Mouse (Mus musculus): ENCODE data around the gene Col4a6. TPM values are rescaled to one million over a fixed set of nuclear protein-coding genes. Genes with fewer than 3 reads are reported as not detected.

Gene Col4a6
- polyA plus RNA-seq, 1 experiment from 2014 or later: 4.7 TPM

DNA sequence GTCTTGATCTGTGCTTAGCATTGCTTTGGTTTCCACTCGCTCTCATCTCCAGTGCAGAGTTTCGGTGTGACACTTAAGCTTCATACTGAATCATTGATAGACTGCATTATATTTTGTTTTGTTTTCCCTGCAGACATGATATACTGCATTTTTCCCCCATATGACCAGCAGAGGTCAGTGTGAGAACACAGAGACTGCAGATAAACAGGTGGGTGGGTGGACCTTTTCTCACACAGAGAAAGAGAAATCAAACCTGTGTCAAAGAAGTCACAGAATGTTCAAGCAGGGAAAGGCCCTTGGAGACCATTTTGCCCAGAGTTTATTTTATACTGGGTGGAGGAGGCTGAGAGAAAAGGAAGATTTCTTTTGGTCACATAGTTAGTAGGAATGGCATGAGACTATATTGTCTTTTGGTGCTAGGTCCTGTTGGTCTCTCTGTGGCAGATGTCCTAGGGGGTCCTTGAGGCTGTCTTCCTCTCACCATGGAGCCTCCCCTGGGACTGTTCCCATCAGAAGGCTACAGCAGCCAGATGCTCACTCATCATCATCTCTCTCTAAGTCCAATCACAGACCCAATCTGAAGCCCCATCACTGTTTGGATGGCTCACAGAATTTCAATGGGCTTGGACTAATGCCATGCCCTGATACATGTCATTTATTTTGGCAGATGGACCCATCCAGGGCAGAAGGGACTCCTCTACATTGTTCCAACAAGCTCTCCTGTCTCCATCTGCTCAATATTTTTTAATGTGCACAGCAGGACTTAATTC, 237.1 kb downstream of the Col4a6 start:
- no peak overlapping the region for H3K4me2 ChIP-seq
- 45% methylated on average over 2 of the region's 2 CpGs for WGBS

DNA sequence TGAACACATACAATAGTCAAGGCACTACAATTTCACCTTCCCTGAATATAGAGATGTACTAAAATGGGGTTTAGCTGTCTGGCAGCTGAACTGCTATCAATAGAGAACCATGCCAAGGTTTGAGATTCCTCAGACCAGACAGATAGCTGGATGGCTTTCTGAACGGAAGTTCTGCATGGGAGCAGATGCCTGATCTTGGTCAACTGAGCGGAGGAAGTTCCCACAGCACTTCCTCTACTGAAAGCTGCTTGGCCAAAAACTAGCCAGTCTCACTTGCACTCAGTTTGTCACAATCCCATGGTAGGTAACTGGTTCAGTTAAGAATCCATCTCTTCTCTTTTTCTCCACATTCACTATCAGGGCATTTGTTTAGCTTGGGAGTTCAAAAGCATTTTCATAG, 245.7 kb downstream of the Col4a6 start:
- no peaks in the 10 kb centered on the region for H3K27me3 ChIP-seq
- H3K4me3 ChIP-seq: no peak overlapping the region
- WGBS: 68% methylated on average over 2 of the region's 2 CpGs

More for the DNA sequence above, 237.1 kb downstream of the Col4a6 start:
- no peak for ATAC-seq (replicated peaks; ENCODE audit: insufficient number of reproducible peaks, insufficient read depth, low FRiP score, low read depth)
- no peak overlapping the region for H3K27ac ChIP-seq
- no peak overlapping the region for H3K4me3 ChIP-seq
- H3K36me3 ChIP-seq: no peaks in the 10 kb centered on the region
- H3K4me1 ChIP-seq (replicated peaks): no peaks in the 10 kb centered on the region
- H3K27me3 ChIP-seq: no peaks in the 10 kb centered on the region
- no peak overlapping the region for H3K9ac ChIP-seq
- no peaks in the 10 kb centered on the region for H3K9me3 ChIP-seq (replicated peaks)

GRCm38 (mm10) chrX:141212802-141213201, 261.1 kb downstream of the Col4a6 start:
- 42% methylated on average over 5 of the region's 5 CpGs for WGBS
- Histone ChIP-seq H3K4me1 (replicated peaks) (no peaks in the 10 kb centered on the region), H3K4me2 (no peak overlapping the region), H3K9me3 (replicated peaks) (no peaks in the 10 kb centered on the region), H3K9ac (no peak overlapping the region), H3K36me3 (no peaks in the 10 kb centered on the region), H3K27ac (no peak overlapping the region), H3K4me3 (no peak overlapping the region), H3K27me3 (no peaks in the 10 kb centered on the region)
- no peak for ATAC-seq (replicated peaks; ENCODE audit: insufficient number of reproducible peaks, insufficient read depth, low FRiP score, low read depth)

More for the DNA sequence above, 245.7 kb downstream of the Col4a6 start:
- ATAC-seq (replicated peaks; ENCODE audit: insufficient number of reproducible peaks, insufficient read depth, low FRiP score, low read depth): no peak
- Histone ChIP-seq H3K9ac (no peak overlapping the region), H3K4me1 (replicated peaks) (no peaks in the 10 kb centered on the region), H3K9me3 (replicated peaks) (no peaks in the 10 kb centered on the region), H3K4me2 (no peak overlapping the region), H3K27ac (no peak overlapping the region), H3K36me3 (no peaks in the 10 kb centered on the region)

DNA sequence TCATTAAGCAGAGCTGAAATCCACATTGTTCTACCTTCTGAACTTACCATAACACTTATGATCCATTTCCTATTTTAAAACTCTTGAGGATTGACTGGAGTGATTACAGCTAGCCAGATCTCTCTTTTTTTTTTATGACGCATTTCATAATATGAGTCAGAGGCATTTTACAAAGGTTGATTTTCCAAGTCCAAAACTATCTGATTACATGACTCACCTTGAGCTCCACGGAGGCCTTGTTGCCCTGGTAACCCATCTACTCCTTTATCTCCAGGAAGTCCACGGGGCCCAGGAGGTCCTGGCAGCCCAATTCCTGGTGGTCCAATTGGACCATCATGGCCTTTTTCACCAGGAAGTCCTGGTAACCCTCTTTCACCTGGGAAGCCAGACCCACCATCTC, 274.9 kb downstream of the Col4a6 start:
- 68% methylated on average over 3 of the region's 3 CpGs for WGBS
- no peak overlapping the region for H3K4me3 ChIP-seq
- H3K27me3 ChIP-seq: no peaks in the 10 kb centered on the region
- no peak overlapping the region for H3K27ac ChIP-seq
- H3K9ac ChIP-seq: no peak overlapping the region
- H3K36me3 ChIP-seq: no peaks in the 10 kb centered on the region
- no peaks in the 10 kb centered on the region for H3K9me3 ChIP-seq (replicated peaks)
- H3K4me2 ChIP-seq: no peak overlapping the region
- H3K4me1 ChIP-seq (replicated peaks): no peaks in the 10 kb centered on the region
- no peak for ATAC-seq (replicated peaks; ENCODE audit: insufficient number of reproducible peaks, insufficient read depth, low FRiP score, low read depth)

- no peaks in the 10 kb centered on the region for H3K36me3 ChIP-seq
- no peak for ATAC-seq (replicated peaks; ENCODE audit: insufficient number of reproducible peaks, insufficient read depth, low FRiP score, low read depth)
These were observed 278.8 kb downstream of the Col4a6 start for GRCm38 (mm10) chrX:141195036-141195435.

GRCm38 (mm10) chrX:141175353-141175752, 298.5 kb downstream of the Col4a6 start:
- Histone ChIP-seq H3K9me3 (replicated peaks) (no peaks in the 10 kb centered on the region), H3K9ac (no peak overlapping the region), H3K4me1 (replicated peaks) (no peaks in the 10 kb centered on the region), H3K4me2 (no peak overlapping the region), H3K36me3 (no peaks in the 10 kb centered on the region), H3K27me3 (no peaks in the 10 kb centered on the region), H3K27ac (no peak overlapping the region), H3K4me3 (no peak overlapping the region)
- 36% methylated on average over 7 of the region's 7 CpGs for WGBS
- no peak for ATAC-seq (replicated peaks; ENCODE audit: insufficient number of reproducible peaks, insufficient read depth, low FRiP score, low read depth)

More at GRCm38 (mm10) chrX:141195036-141195435, 278.8 kb downstream of the Col4a6 start:
- H3K4me3 ChIP-seq: no peak overlapping the region
- H3K9me3 ChIP-seq (replicated peaks): no peaks in the 10 kb centered on the region
- H3K27ac ChIP-seq: no peak overlapping the region
- H3K4me1 ChIP-seq (replicated peaks): no peaks in the 10 kb centered on the region
- peaks cover 7% of the 10 kb centered on the region; the same call in 1 of the 2 replicates for H3K27me3 ChIP-seq
- H3K9ac ChIP-seq: no peak overlapping the region
- H3K4me2 ChIP-seq: no peak overlapping the region

DNA sequence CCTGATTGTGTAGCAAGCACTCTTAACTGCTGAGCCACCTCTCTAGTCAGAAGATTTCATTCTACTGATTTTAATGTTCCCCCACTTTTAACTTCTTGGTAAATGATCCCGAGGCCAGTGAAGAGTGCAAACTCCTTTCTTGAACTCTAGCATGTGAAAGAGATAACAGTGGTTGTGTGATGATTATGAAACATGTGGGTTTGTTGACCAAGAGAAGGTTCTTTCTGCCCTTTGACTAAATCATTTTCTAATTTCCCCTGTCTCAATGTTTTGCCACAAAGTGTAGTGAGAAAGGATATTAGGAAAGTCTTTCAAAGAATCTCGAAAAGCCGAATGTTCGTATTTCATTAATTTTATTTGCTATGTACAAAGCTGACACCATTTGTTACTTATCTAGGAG, 308.8 kb downstream of the Col4a6 start:
- Histone ChIP-seq H3K27ac (no peak overlapping the region), H3K9me3 (replicated peaks) (no peaks in the 10 kb centered on the region), H3K4me2 (no peak overlapping the region), H3K4me1 (replicated peaks) (no peaks in the 10 kb centered on the region), H3K4me3 (no peak overlapping the region), H3K27me3 (0 out of 2 replicates have a peak, but pooled peaks cover 5% of the 10 kb centered on the region), H3K9ac (no peak overlapping the region), H3K36me3 (no peaks in the 10 kb centered on the region)
- 82% methylated on average over 4 of the region's 4 CpGs for WGBS
- ATAC-seq (replicated peaks; ENCODE audit: insufficient number of reproducible peaks, insufficient read depth, low FRiP score, low read depth): no peak

GRCm38 (mm10) chrX:141160371-141160770, 313.5 kb downstream of the Col4a6 start:
- H3K4me3 ChIP-seq: no peak overlapping the region
- no peaks in the 10 kb centered on the region; the same call in 1 of the 2 replicates for H3K27me3 ChIP-seq
- no peak overlapping the region for H3K27ac ChIP-seq
- no peak overlapping the region for H3K4me2 ChIP-seq
- no peaks in the 10 kb centered on the region for H3K36me3 ChIP-seq
- H3K9me3 ChIP-seq (replicated peaks): no peaks in the 10 kb centered on the region
- H3K4me1 ChIP-seq (replicated peaks): no peaks in the 10 kb centered on the region
- H3K9ac ChIP-seq: no peak overlapping the region
- no peak for ATAC-seq (replicated peaks; ENCODE audit: insufficient number of reproducible peaks, insufficient read depth, low FRiP score, low read depth)
- WGBS: 73% methylated on average over 3 of the region's 3 CpGs

DNA sequence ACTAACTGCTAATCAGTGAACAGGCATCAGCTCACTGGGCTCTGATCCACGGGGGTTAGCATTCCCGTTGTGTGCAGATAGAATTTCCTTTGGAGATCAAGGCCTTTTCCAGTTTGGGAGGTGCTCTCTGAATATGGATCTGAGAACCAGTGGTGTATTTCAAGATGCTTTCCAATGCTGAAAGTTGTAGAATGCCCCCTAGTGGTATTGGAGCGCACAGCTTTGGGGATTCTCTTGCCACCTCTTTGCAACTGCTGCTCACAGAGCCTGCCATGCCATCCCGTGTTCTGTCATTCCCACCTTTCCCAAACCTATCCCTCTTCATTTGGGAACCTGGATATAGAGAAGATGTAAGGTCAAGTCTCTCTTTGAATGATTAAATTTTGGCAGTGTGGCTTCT, 315.7 kb downstream of the Col4a6 start:
- WGBS: 34% methylated on average over 4 of the region's 4 CpGs
- Histone ChIP-seq H3K4me1 (replicated peaks) (no peaks in the 10 kb centered on the region), H3K9me3 (replicated peaks) (no peaks in the 10 kb centered on the region), H3K4me3 (no peak overlapping the region), H3K27me3 (no peaks in the 10 kb centered on the region; the same call in 1 of the 2 replicates), H3K4me2 (no peak overlapping the region), H3K9ac (no peak overlapping the region), H3K36me3 (no peaks in the 10 kb centered on the region), H3K27ac (no peak overlapping the region)
- no peak for ATAC-seq (replicated peaks; ENCODE audit: insufficient number of reproducible peaks, insufficient read depth, low FRiP score, low read depth)

DNA sequence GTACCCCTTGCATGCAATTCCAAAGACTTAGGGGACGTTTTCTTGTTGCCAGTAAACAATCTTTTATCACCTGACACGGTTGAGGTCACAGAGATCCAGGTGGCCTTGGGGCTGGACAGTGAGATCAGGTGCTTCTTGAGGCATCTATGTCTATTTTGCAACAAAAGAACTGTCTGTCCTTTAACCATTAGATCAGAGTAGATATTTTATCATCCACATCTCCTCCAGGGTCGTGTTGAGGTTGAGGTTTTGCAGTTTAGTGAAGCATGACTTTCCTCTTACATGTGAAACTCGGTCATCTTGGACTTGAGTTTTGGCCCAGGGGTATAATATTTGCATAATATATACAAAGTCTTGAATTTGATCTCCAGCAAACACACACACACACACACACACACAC, 316.2 kb downstream of the Col4a6 start:
- ATAC-seq (replicated peaks; ENCODE audit: insufficient number of reproducible peaks, insufficient read depth, low FRiP score, low read depth): no peak
- Histone ChIP-seq H3K4me1 (replicated peaks) (no peaks in the 10 kb centered on the region), H3K9me3 (replicated peaks) (no peaks in the 10 kb centered on the region), H3K27ac (no peak overlapping the region), H3K9ac (no peak overlapping the region), H3K4me3 (no peak overlapping the region), H3K36me3 (no peaks in the 10 kb centered on the region), H3K4me2 (no peak overlapping the region), H3K27me3 (no peaks in the 10 kb centered on the region; the same call in none of the 2 replicates)
- 65% methylated on average over 4 of the region's 4 CpGs for WGBS

GRCm38 (mm10) chrX:141156696-141157095, 317.2 kb downstream of the Col4a6 start:
- WGBS: 5% methylated on average over 2 of the region's 2 CpGs
- no peak overlapping the region for H3K9ac ChIP-seq
- no peaks in the 10 kb centered on the region for H3K36me3 ChIP-seq
- no peaks in the 10 kb centered on the region for H3K9me3 ChIP-seq (replicated peaks)
- no peak overlapping the region for H3K4me2 ChIP-seq
- H3K27ac ChIP-seq: no peak overlapping the region
- H3K4me3 ChIP-seq: no peak overlapping the region
- ATAC-seq (replicated peaks; ENCODE audit: insufficient number of reproducible peaks, insufficient read depth, low FRiP score, low read depth): no peak
- H3K27me3 ChIP-seq: no peaks in the 10 kb centered on the region; the same call in none of the 2 replicates
- H3K4me1 ChIP-seq (replicated peaks): no peaks in the 10 kb centered on the region

DNA sequence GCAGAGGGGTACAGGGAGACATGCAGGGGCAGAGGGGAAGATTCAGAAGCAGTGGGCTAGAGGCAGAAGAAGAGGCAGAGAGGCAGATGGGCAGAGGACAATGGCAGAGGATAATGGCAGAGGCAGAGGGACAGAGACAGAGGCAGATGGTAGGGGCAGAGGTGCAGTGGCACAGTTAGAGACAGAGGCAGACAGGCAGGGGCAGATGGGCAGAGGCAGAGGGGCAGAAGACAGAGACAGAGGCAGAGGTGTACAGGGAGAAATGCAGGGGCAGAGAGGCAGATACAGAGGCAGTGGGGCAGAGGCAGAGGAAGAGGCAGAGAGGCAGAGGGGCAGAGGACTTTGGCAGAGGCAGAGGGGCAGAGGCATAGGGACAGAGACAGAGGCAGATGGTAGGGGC, 322.7 kb downstream of the Col4a6 start:
- H3K4me1 ChIP-seq (replicated peaks): no peaks in the 10 kb centered on the region
- H3K9ac ChIP-seq: no peak overlapping the region

More for the DNA sequence above, 322.7 kb downstream of the Col4a6 start:
- H3K9me3 ChIP-seq (replicated peaks): no peaks in the 10 kb centered on the region
- no peaks in the 10 kb centered on the region; the same call in none of the 2 replicates for H3K27me3 ChIP-seq
- no peaks in the 10 kb centered on the region for H3K36me3 ChIP-seq
- no peak overlapping the region for H3K4me2 ChIP-seq
- H3K27ac ChIP-seq: no peak overlapping the region
- ATAC-seq (replicated peaks; ENCODE audit: insufficient number of reproducible peaks, insufficient read depth, low FRiP score, low read depth): no peak
- H3K4me3 ChIP-seq: no peak overlapping the region
